Mouse (Mus musculus) MEL (cell line): ENCODE results near the gene Hkdc1. TPM values are rescaled to one million over a fixed set of nuclear protein-coding genes. Genes with fewer than 3 reads are reported as not detected.
"Not testable (repeated sequence)": the region's sequence is repeated elsewhere in the genome, so short reads cannot be mapped to it uniquely, and the experiment has no call there.

Experiments used
- DNase-seq: peaks from one replicate; pipeline ENCODE4 v3.0.0; 2011; ENCODE audit warnings: low read depth, low spot score
- H3K27ac ChIP-seq: 2 replicates; pipeline ENCODE4 v1.5.1; 2012; ENCODE audit warnings: low read depth, mild to moderate bottlenecking, control low read depth, low read length, moderate library complexity; ENCODE audit not compliant: control insufficient read depth
- H3K27me3 ChIP-seq, 2 experiments: fragments of 150-350 bp in 1 of 2; sonication (generic) in 1 of 2; 2 replicates each; pipeline ENCODE4 v1.6.1; 2012; ENCODE audit warnings: low read length in 2 of 2, mild to moderate bottlenecking in 2 of 2, improper control_type of control experiment in 1 of 2, moderate library complexity in 1 of 2; ENCODE audit not compliant: insufficient read depth in 2 of 2, control insufficient read depth in 1 of 2
- H3K36me3 ChIP-seq, 2 experiments: 2 replicates each; pipeline ENCODE4 v1.6.1; 2012 to 2014; ENCODE audit warnings: low read length in 2 of 2, improper control_type of control experiment in 1 of 2, inconsistent platforms in 1 of 2, mild to moderate bottlenecking in 1 of 2; ENCODE audit not compliant: insufficient read depth in 2 of 2, control insufficient read depth in 1 of 2
- H3K4me1 ChIP-seq, 2 experiments: fragments of 150-350 bp in 1 of 2; sonication (generic) in 1 of 2; 2 replicates each; pipeline ENCODE4 v1.6.1; 2012; ENCODE audit warnings: low read length in 2 of 2, improper control_type of control experiment in 1 of 2, mild to moderate bottlenecking in 1 of 2; ENCODE audit not compliant: insufficient read depth in 2 of 2, control insufficient read depth in 1 of 2
- H3K4me3 ChIP-seq, 2 experiments: fragments of 150-350 bp in 1 of 2; sonication (generic) in 1 of 2; 2 replicates each; pipeline ENCODE4 v1.5.1; 2012; ENCODE audit warnings: low read depth in 2 of 2, low read length in 2 of 2, mild to moderate bottlenecking in 2 of 2, moderate library complexity in 2 of 2, control low read depth in 1 of 2, improper control_type of control experiment in 1 of 2; ENCODE audit not compliant: control insufficient read depth in 1 of 2, insufficient read depth in 1 of 2
- H3K79me2 ChIP-seq: 2 replicates; pipeline ENCODE4 v1.6.1; 2012; ENCODE audit warnings: mild to moderate bottlenecking, low read length, moderate library complexity; ENCODE audit not compliant: control insufficient read depth, poor library complexity, insufficient read depth
- H3K9ac ChIP-seq: 2 replicates; pipeline ENCODE4 v1.6.1; 2012; ENCODE audit warnings: low read depth, mild to moderate bottlenecking, control low read depth, low read length, moderate library complexity; ENCODE audit not compliant: control insufficient read depth, poor library complexity, severe bottlenecking
- H3K9me3 ChIP-seq: fragments of 150-350 bp; sonication (generic); replicated peaks from 2 replicates; pipeline ENCODE4 v1.6.1; 2012; ENCODE audit warnings: mild to moderate bottlenecking, low read length, improper control_type of control experiment, moderate library complexity; ENCODE audit not compliant: insufficient read depth
- BHLHE40 ChIP-seq: IDR thresholded peaks from 2 replicates; pipeline ENCODE4 v1.6.1; 2012; ENCODE audit warnings: low read depth, mild to moderate bottlenecking, inconsistent platforms, low read length, improper control_type of control experiment, borderline replicate concordance
- CHD1 ChIP-seq: IDR thresholded peaks from 2 replicates; pipeline ENCODE4 v1.6.1; 2012; ENCODE audit warnings: low read depth, mild to moderate bottlenecking, inconsistent platforms, low read length, improper control_type of control experiment
- EP300 ChIP-seq, 2 experiments: IDR thresholded peaks; 2 replicates each; pipeline ENCODE4 v1.6.1; 2011; ENCODE audit warnings: improper control_type of control experiment in 2 of 2, low read length in 2 of 2, low read depth in 1 of 2, mild to moderate bottlenecking in 1 of 2
- GABPA ChIP-seq: IDR thresholded peaks from 2 replicates; pipeline ENCODE4 v1.6.1; 2012; ENCODE audit warnings: low read depth, mild to moderate bottlenecking, inconsistent platforms, low read length, improper control_type of control experiment, moderate library complexity
- GATA1 ChIP-seq: IDR thresholded peaks from 2 replicates; pipeline ENCODE4 v1.6.1; 2011; ENCODE audit warnings: low read depth, low read length, improper control_type of control experiment
- HCFC1 ChIP-seq: IDR thresholded peaks from 2 replicates; pipeline ENCODE4 v1.6.1; 2012; ENCODE audit warnings: low read depth, mild to moderate bottlenecking, inconsistent platforms, low read length, improper control_type of control experiment, moderate library complexity
- JUND ChIP-seq: IDR thresholded peaks from 2 replicates; pipeline ENCODE4 v1.6.1; 2011; ENCODE audit warnings: low read depth, mild to moderate bottlenecking, improper control_type of control experiment, low read length
- KAT2A ChIP-seq: conservative IDR thresholded peaks from 2 replicates; pipeline ENCODE4 v1.6.1; 2012; ENCODE audit warnings: low read depth, low read length, improper control_type of control experiment, inconsistent platforms
- MAX ChIP-seq: IDR thresholded peaks from 2 replicates; pipeline ENCODE4 v1.6.1; 2011; ENCODE audit warnings: low read length, improper control_type of control experiment
- MAZ ChIP-seq: IDR thresholded peaks from 2 replicates; pipeline ENCODE4 v1.6.1; 2012; ENCODE audit warnings: low read depth, mild to moderate bottlenecking, inconsistent platforms, low read length, improper control_type of control experiment
- MEF2A ChIP-seq: IDR thresholded peaks from 2 replicates; pipeline ENCODE4 v1.6.1; 2014; ENCODE audit warnings: low read depth, mild to moderate bottlenecking, inconsistent platforms, low read length, improper control_type of control experiment; ENCODE audit not compliant: poor library complexity, insufficient replicate concordance, severe bottlenecking; ENCODE audit errors: extremely low read depth
- MYC ChIP-seq: IDR thresholded peaks from 2 replicates; pipeline ENCODE4 v1.6.1; 2011; ENCODE audit warnings: low read depth, mild to moderate bottlenecking, low read length, improper control_type of control experiment, moderate library complexity
- NELFE ChIP-seq: IDR thresholded peaks from 2 replicates; pipeline ENCODE4 v1.6.1; 2011; ENCODE audit warnings: low read depth, low read length, improper control_type of control experiment
- POLR2A ChIP-seq, 2 experiments: IDR thresholded peaks; 2 replicates each; pipeline ENCODE4 v1.6.1; 2011 to 2012; ENCODE audit warnings: low read length in 2 of 2, mild to moderate bottlenecking in 2 of 2, control low read depth in 1 of 2, improper control_type of control experiment in 1 of 2, low read depth in 1 of 2, moderate library complexity in 1 of 2; ENCODE audit not compliant: control insufficient read depth in 1 of 2, insufficient read depth in 1 of 2, poor library complexity in 1 of 2
- POLR2AphosphoS2 ChIP-seq: IDR thresholded peaks from 2 replicates; pipeline ENCODE4 v1.6.1; 2011; ENCODE audit warnings: low read length, improper control_type of control experiment
- POLR2AphosphoS5 ChIP-seq: IDR thresholded peaks from 2 replicates; pipeline ENCODE4 v1.6.1; 2012; ENCODE audit warnings: low read depth, borderline replicate concordance, mild to moderate bottlenecking, inconsistent platforms, low read length, moderate library complexity, mixed read lengths
- RAD21 ChIP-seq: IDR thresholded peaks from 2 replicates; pipeline ENCODE4 v1.6.1; 2011; ENCODE audit warnings: mild to moderate bottlenecking, low read depth, low read length, improper control_type of control experiment
- SMC3 ChIP-seq: IDR thresholded peaks from 2 replicates; pipeline ENCODE4 v1.6.1; 2011; ENCODE audit warnings: low read depth, low read length, improper control_type of control experiment
- TAL1 ChIP-seq: IDR thresholded peaks from 2 replicates; pipeline ENCODE4 v1.6.1; 2012; ENCODE audit warnings: mild to moderate bottlenecking, inconsistent platforms, low read length, moderate library complexity, mixed read lengths
- UBTF ChIP-seq: IDR thresholded peaks from 2 replicates; pipeline ENCODE4 v1.6.1; 2012; ENCODE audit warnings: low read depth, mild to moderate bottlenecking, inconsistent platforms, low read length, improper control_type of control experiment, moderate library complexity, borderline replicate concordance; ENCODE audit not compliant: insufficient read depth
- ZKSCAN1 ChIP-seq: IDR thresholded peaks from 2 replicates; pipeline ENCODE4 v1.6.1; 2012; ENCODE audit warnings: low read depth, mild to moderate bottlenecking, inconsistent platforms, low read length, improper control_type of control experiment, moderate library complexity
- ZMIZ1 ChIP-seq: IDR thresholded peaks from 2 replicates; pipeline ENCODE4 v1.6.1; 2012; ENCODE audit warnings: low read depth, mild to moderate bottlenecking, inconsistent platforms, low read length, improper control_type of control experiment, moderate library complexity
- ZNF384 ChIP-seq: IDR thresholded peaks from 2 replicates; pipeline ENCODE4 v1.6.1; 2012; ENCODE audit warnings: low read depth, mild to moderate bottlenecking, inconsistent platforms, low read length, improper control_type of control experiment
- polyA plus RNA-seq, 2 experiments: library from polyadenylated mRNA; stranded (reverse) in 1 of 2; unstranded in 1 of 2; fragments of >175 nt in 1 of 2; fragments of >200 nt in 1 of 2; gene quantifications; 2 replicates each; pipeline versions ENCODE4 v1.2.1 to v1.2.4; 2012; ENCODE audit warnings: low replicate concordance in 2 of 2, low read depth in 1 of 2; ENCODE audit not compliant: insufficient read length in 2 of 2, insufficient read depth in 1 of 2, missing spikeins in 1 of 2
- total RNA-seq: library from RNA; depleted of rRNA; stranded (reverse); fragments of 300-350 nt; gene quantifications from 2 replicates; pipeline ENCODE4 v1.2.3, GENCODE M21; 2012

Hkdc1 gene
- total and polyA plus RNA-seq, 3 experiments, result 0.38 to 0.42 TPM; not detected in 1

DNA sequence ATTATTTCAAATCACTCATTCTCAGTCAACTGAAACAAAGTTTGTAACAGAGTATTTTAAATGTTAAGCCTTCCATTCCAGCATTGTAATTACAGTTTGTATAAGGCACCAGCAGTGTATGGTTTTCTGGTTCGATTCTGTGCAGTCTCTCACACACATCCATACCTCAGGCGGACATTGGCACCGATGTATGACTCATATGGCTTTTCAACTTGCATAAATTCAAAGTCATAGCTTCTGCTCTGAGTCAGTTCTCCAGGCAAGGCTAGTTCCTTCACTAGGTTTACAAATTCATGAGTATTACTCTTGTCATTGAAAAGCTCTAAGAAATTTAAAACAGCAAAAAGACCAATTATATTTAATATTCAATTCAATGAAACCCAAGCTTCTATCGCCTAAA is 47.4 kb upstream of the Hkdc1 start (continued):
- no peak for TF ChIP-seq RAD21
- TF ChIP-seq, all 39 proteins: peak for 0

DNA sequence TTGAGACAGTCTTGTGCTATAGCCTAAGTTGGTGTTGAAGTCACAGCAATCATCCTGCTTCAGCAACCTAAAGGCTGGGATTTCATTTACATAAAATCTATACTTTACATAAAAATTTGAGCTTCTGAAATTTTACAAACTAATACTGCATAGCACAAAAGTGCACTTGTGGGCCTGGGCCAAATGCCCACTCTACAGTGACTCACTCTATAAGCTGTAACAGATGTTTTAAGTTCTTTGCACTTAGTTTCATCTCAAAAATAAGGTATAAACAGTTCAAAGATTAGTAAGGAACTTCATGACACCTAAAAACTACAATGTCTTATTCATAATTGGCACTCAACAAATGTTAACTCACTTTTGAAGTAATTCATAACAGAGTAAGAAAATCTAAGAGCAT is 39.0 kb upstream of the Hkdc1 start:
- H3K79me2 ChIP-seq, result no peaks in the 10 kb centered on the region
- no peak overlapping the region for H3K9ac ChIP-seq
- DNase-seq, result no peak
- peaks cover 0 to 13% of the 10 kb centered on the region in 2 experiments; a peak in 3 of 4 replicates for H3K36me3 ChIP-seq
- H3K27me3 ChIP-seq, result no peaks in the 10 kb centered on the region
- no peak overlapping the region for H3K27ac ChIP-seq
- H3K9me3 ChIP-seq, result no peaks in the 10 kb centered on the region
- TF ChIP-seq SMC3 (no peak), POLR2A (IDR thresholded peaks at IDR 0.05; ENCODE audit: control insufficient read depth in 1 of 2, insufficient read depth in 1 of 2, low read depth in 1 of 2, low read length in 2 of 2, poor library complexity in 1 of 2) (no peak), TAL1 (no peak), MYC (no peak), MEF2A (no peak), POLR2AphosphoS2 (no peak), CHD1 (no peak), JUND (no peak), HCFC1 (no peak), KAT2A (no peak), EP300 (IDR thresholded peaks at IDR 0.05; ENCODE audit: low read depth in 1 of 2, low read length in 2 of 2) (no peak), GABPA (no peak)
- H3K4me3 ChIP-seq, result no peak overlapping the region
- no peaks in the 10 kb centered on the region for H3K4me1 ChIP-seq

DNA sequence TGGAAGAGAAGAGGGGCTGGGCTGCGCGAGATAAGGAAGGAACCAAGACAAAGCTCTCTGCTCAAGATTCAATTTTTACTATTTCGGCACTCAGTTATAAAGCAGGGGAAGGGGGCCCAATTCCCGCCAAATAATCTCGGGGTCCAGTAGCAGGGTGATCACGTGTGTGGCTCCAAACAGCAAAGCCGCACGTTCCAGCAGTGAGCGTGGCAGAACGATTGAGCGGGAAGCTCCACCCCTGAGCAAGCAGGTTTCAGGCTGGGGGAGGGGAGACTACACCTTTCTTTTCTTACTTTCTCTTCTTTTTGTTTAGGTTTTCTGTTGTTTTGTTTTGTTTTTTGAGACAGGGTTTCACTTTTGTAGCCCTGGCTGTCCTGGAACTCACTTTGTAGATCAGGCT is 29.7 kb upstream of the Hkdc1 start:
- H3K36me3 ChIP-seq, result peaks cover 11 to 15% of the 10 kb centered on the region in 2 experiments
- not testable (repeated sequence) for H3K27ac ChIP-seq, H3K9ac ChIP-seq, H3K4me3 ChIP-seq, DNase-seq, H3K27me3 ChIP-seq, H3K9me3 ChIP-seq
- H3K79me2 ChIP-seq, result peaks cover 16% of the 10 kb centered on the region
- peaks cover 0 to 15% of the 10 kb centered on the region in 2 experiments; a peak in 2 of 4 replicates for H3K4me1 ChIP-seq

DNA sequence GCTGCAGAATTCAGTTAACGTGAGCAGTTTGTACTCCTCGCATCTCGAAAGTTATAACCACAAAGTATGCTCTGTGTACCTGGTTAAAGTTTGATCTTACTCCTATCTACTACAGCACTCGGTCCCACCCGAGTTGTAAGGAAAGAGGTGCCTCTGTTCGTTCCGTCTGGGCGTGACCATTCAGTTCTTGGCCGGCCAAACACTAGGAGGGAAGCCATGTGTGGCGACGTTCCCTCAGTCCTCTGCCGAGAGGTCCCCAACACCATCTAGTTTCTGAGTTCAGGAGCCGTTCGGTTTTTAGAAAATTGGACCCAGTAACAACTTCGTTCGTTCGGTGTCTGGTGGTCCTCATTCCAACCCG is 28.0 kb upstream of the Hkdc1 start:
- Histone ChIP-seq H3K27ac (peak overlapping the region; percentile 89), H3K27me3 (no peaks in the 10 kb centered on the region), H3K9me3 (no peaks in the 10 kb centered on the region), H3K79me2 (peaks cover 16% of the 10 kb centered on the region), H3K4me3 (peak overlapping the region; percentile 72 to 91), H3K9ac (peak overlapping the region; percentile 86), H3K4me1 (peaks cover 0 to 15% of the 10 kb centered on the region in 2 experiments; a peak in 2 of 4 replicates), H3K36me3 (peaks cover 9 to 15% of the 10 kb centered on the region in 2 experiments)
- TF ChIP-seq SMC3, result no peak
- no peak for TF ChIP-seq HCFC1
- no peak for TF ChIP-seq UBTF
- no peak for TF ChIP-seq GABPA
- no peak for TF ChIP-seq BHLHE40
- TF ChIP-seq NELFE, result no peak
- no peak for TF ChIP-seq ZNF384
- TF ChIP-seq MAZ, result no peak
- no peak for TF ChIP-seq ZKSCAN1
- TF ChIP-seq CHD1, result no peak
- TF ChIP-seq MEF2A, result no peak
- 0 out of 2 replicates have a peak, but pooled peaks have one; percentile 54 for TF ChIP-seq POLR2AphosphoS5
- peak; percentile 13 to 49; a peak in 3 of 4 replicates for TF ChIP-seq POLR2A (IDR thresholded peaks at IDR 0.05; ENCODE audit: control insufficient read depth in 1 of 2, insufficient read depth in 1 of 2, low read depth in 1 of 2, low read length in 2 of 2, poor library complexity in 1 of 2)
- no peak for TF ChIP-seq MAX
- TF ChIP-seq RAD21, result no peak
- TF ChIP-seq GATA1, result no peak
- TF ChIP-seq ZMIZ1, result no peak; the same call in 1 of the 2 replicates
- no peak for DNase-seq
